Mouse (Mus musculus) spleen, postnatal 14 days (tissue): Measurements from ENCODE around the gene Clca3a1.

Source experiments
- DNase-seq, 2 experiments: peaks; one replicate each; pipeline ENCODE4 v3.0.0; 2021 to 2022; ENCODE audit warnings: low spot score in 2 of 2

The Clca3a1 gene

GRCm38 (mm10) chr3:144681542-144681941, 79.2 kb downstream of the Clca3a1 start:
- no peak for DNase-seq

DNA sequence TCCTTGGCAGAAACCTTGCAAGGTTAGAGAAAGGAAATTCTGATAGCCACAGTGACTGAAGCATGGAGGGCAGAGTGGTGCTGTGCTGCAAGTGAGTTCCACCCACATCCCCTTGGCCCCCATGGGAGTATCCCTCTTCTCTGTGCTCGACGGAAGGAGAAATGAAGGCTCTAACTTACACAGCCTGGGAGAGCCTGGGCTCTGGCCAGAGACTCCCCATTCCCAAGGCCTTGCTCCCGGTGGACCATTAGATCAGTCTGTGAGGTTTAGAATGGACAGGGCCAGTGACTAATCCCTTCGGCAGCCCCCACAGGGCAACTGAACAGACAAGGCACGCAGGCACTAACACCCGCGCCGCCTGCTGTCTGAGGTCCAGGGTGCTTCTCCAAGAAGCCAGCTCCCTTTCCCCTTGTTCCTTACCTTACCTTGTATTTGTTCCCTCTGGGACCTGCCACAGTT, 81.0 kb downstream of the Clca3a1 start:
- DNase-seq = no peak
